Mouse (Mus musculus) ovary, postnatal 14 days (tissue): ENCODE measurements around the gene Tmem9b.

Experiments used
- DNase-seq: peaks from one replicate; pipeline ENCODE4 v3.0.0; 2022; ENCODE audit warnings: low spot score

Gene Tmem9b

DNA sequence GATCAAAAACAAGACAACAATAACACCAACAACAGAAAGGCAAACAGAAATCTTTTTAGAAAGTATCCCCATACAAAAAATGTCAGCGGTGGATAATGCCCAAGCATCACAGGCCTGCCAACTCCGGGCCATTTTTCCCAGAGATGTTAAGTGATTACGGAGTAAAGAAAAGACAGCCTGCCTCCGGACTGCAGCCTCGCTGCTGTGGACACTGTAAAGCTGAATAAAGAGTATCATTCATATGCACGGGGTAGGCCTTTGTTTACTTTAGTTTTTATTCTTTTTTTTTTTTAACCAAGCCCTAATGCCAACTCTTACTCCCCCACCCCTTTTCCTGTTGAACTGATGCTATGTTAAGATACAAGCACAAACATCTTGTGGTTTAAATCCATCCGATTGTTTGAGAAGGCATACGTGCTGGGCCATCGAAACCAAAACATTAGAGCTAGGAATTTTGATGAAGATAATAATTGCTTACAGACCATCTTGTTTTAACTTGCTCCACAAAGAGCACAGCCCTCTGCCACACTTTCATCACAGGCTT is 66.0 kb downstream of the Tmem9b start:
- no peak for DNase-seq
